Mouse (Mus musculus): ENCODE measurements around the gene Stxbp1. TPM values are rescaled to one million over a fixed set of nuclear protein-coding genes. Genes with fewer than 3 reads are reported as not detected.
"Not testable (repeated sequence)": the region's sequence is repeated elsewhere in the genome, so short reads cannot be mapped to it uniquely, and the experiment has no call there.

Gene Stxbp1
- total and polyA plus RNA-seq, 3 experiments: 3.3 to 13.7 (median 6.1) TPM

GRCm38 (mm10) chr2:32859010-32859621, 12.1 kb upstream of the Stxbp1 start:
- TF ChIP-seq POLR2AphosphoS5 (IDR thresholded peaks at IDR 0.05; ENCODE audit: insufficient replicate concordance, low read depth, low read length): no peak
- TF ChIP-seq TAL1 (conservative IDR thresholded peaks at IDR 0.05; ENCODE audit: low read depth, low read length): no peak
- no peak for TF ChIP-seq GATA2 (IDR thresholded peaks at IDR 0.05; ENCODE audit: borderline replicate concordance, low read depth, low read length)
- peak; percentile 93 for TF ChIP-seq CTCF (IDR thresholded peaks at IDR 0.05; ENCODE audit: low read depth, low read length)
- no peak for TF ChIP-seq GATA1 (IDR thresholded peaks at IDR 0.05; ENCODE audit: borderline replicate concordance, low read length)
- Histone ChIP-seq H3K27me3 (ENCODE audit: insufficient read depth, low read length) (peaks cover 33% of the 10 kb centered on the region), H3K4me3 (ENCODE audit: low read depth, low read length) (no peak overlapping the region), H3K9me3 (replicated peaks) (no peaks in the 10 kb centered on the region), H3K4me1 (ENCODE audit: insufficient read depth, low read depth, low read length) (peaks cover 9% of the 10 kb centered on the region; the same call in 1 of the 2 replicates), H3K36me3 (replicated peaks) (no peaks in the 10 kb centered on the region)
- ATAC-seq (ENCODE audit: extremely low read depth, insufficient number of reproducible peaks, low FRiP score, poor library complexity, severe bottlenecking) (no peak), DNase-seq (ENCODE audit: low spot score) (peak; percentile 38)

GRCm38 (mm10) chr2:32857584-32857983, 10.5 kb upstream of the Stxbp1 start:
- Histone ChIP-seq H3K4me3 (ENCODE audit: low read depth, low read length) (no peak overlapping the region), H3K4me1 (ENCODE audit: insufficient read depth, low read depth, low read length) (peaks cover 11% of the 10 kb centered on the region; the same call in 1 of the 2 replicates), H3K36me3 (replicated peaks) (no peaks in the 10 kb centered on the region), H3K9me3 (replicated peaks) (no peaks in the 10 kb centered on the region), H3K27me3 (ENCODE audit: insufficient read depth, low read length) (peaks cover 34% of the 10 kb centered on the region)
- ATAC-seq (ENCODE audit: extremely low read depth, insufficient number of reproducible peaks, low FRiP score, poor library complexity, severe bottlenecking): 0 out of 2 replicates have a peak, but pooled peaks have one; percentile 15
- peak; percentile 63 for DNase-seq (ENCODE audit: low spot score)
- TF ChIP-seq CTCF (IDR thresholded peaks at IDR 0.05; ENCODE audit: low read depth, low read length) (peak; percentile 90), GATA1 (IDR thresholded peaks at IDR 0.05; ENCODE audit: borderline replicate concordance, low read length) (no peak), GATA2 (IDR thresholded peaks at IDR 0.05; ENCODE audit: borderline replicate concordance, low read depth, low read length) (no peak), POLR2AphosphoS5 (IDR thresholded peaks at IDR 0.05; ENCODE audit: insufficient replicate concordance, low read depth, low read length) (no peak), TAL1 (conservative IDR thresholded peaks at IDR 0.05; ENCODE audit: low read depth, low read length) (no peak)

GRCm38 (mm10) chr2:32855790-32856465, 8.9 kb upstream of the Stxbp1 start:
- no peak for TF ChIP-seq TAL1 (conservative IDR thresholded peaks at IDR 0.05; ENCODE audit: low read depth, low read length)
- TF ChIP-seq GATA1 (IDR thresholded peaks at IDR 0.05; ENCODE audit: borderline replicate concordance, low read length): no peak
- no peak for TF ChIP-seq GATA2 (IDR thresholded peaks at IDR 0.05; ENCODE audit: borderline replicate concordance, low read depth, low read length)
- no peak for TF ChIP-seq CTCF (IDR thresholded peaks at IDR 0.05; ENCODE audit: low read depth, low read length)
- TF ChIP-seq POLR2AphosphoS5 (IDR thresholded peaks at IDR 0.05; ENCODE audit: insufficient replicate concordance, low read depth, low read length): no peak
- no peaks in the 10 kb centered on the region for H3K9me3 ChIP-seq (replicated peaks)
- H3K4me1 ChIP-seq (ENCODE audit: insufficient read depth, low read depth, low read length): peaks cover 15% of the 10 kb centered on the region
- H3K36me3 ChIP-seq (replicated peaks): no peaks in the 10 kb centered on the region
- peaks cover 43% of the 10 kb centered on the region for H3K27me3 ChIP-seq (ENCODE audit: insufficient read depth, low read length)
- H3K4me3 ChIP-seq (ENCODE audit: low read depth, low read length): no peak overlapping the region
- ATAC-seq (ENCODE audit: extremely low read depth, insufficient number of reproducible peaks, low FRiP score, poor library complexity, severe bottlenecking) (no peak), DNase-seq (ENCODE audit: low spot score) (no peak)

DNA sequence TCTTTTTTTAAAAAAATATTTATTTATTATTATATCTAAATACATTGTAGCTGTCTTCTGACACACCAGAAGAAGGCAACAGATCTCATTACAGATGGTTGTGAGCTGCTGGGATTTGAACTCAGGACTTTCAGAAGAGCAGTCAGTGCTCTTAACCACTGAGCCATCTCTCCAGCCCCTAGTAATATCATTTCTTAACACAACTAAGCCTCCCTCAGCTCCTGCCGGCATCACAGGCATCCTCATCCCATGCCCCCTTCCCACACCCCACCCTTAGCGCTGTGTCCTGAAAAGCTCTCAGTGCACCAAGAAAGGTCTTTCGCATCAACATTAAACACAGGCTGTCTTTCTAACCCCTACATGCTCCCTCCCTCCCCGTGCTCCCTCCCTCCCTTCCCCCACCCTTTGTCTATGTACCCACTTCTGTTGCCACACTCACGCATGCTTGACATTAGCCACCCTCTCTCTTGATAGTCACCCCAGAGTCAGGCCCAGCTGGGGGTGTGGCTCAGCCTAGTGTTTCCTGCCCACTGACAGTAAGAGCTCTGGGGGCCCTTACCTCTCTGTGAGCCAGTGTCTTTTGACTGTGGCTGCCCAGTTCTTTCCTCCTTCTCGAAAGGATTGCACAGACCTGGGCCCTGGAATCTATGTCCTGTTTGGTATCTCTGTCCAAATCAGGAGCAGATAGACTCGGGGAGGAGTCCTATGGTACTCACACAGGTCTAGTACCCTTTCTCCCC, 8.2 kb upstream of the Stxbp1 start:
- ATAC-seq (ENCODE audit: extremely low read depth, insufficient number of reproducible peaks, low FRiP score, poor library complexity, severe bottlenecking) (no peak), DNase-seq (ENCODE audit: low spot score) (no peak)
- Histone ChIP-seq H3K4me3 (ENCODE audit: low read depth, low read length) (no peak overlapping the region), H3K4me1 (ENCODE audit: insufficient read depth, low read depth, low read length) (peaks cover 15% of the 10 kb centered on the region), H3K27me3 (ENCODE audit: insufficient read depth, low read length) (peaks cover 38% of the 10 kb centered on the region), H3K9me3 (replicated peaks) (no peaks in the 10 kb centered on the region), H3K36me3 (replicated peaks) (no peaks in the 10 kb centered on the region)
- TF ChIP-seq GATA1 (IDR thresholded peaks at IDR 0.05; ENCODE audit: borderline replicate concordance, low read length) (no peak), GATA2 (IDR thresholded peaks at IDR 0.05; ENCODE audit: borderline replicate concordance, low read depth, low read length) (no peak), CTCF (IDR thresholded peaks at IDR 0.05; ENCODE audit: low read depth, low read length) (no peak), POLR2AphosphoS5 (IDR thresholded peaks at IDR 0.05; ENCODE audit: insufficient replicate concordance, low read depth, low read length) (no peak), TAL1 (conservative IDR thresholded peaks at IDR 0.05; ENCODE audit: low read depth, low read length) (no peak)

DNA sequence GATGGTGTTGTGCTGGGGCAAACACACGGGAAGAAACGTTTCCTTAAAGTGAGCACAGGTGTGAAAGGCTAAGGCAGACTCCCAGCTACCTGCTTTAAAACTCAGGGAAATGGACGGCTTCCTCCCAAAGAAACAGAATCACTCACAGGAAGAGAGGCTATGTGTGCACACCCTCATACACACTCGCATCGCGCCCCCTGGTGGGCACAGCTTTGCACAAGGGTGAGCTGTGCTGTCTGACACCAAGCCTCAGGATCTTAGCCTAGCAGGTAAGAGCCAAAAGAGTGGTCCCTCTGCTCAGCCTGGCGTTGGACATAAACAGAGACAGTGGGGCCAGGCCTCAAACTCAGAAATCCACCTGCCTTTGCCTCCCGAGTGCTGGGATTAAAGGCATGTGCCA, 7.2 kb upstream of the Stxbp1 start:
- TF ChIP-seq GATA1 (IDR thresholded peaks at IDR 0.05; ENCODE audit: borderline replicate concordance, low read length): no peak
- TF ChIP-seq GATA2 (IDR thresholded peaks at IDR 0.05; ENCODE audit: borderline replicate concordance, low read depth, low read length): no peak
- TF ChIP-seq CTCF (IDR thresholded peaks at IDR 0.05; ENCODE audit: low read depth, low read length): peak; percentile 84
- TF ChIP-seq POLR2AphosphoS5 (IDR thresholded peaks at IDR 0.05; ENCODE audit: insufficient replicate concordance, low read depth, low read length): no peak
- ATAC-seq (ENCODE audit: extremely low read depth, insufficient number of reproducible peaks, low FRiP score, poor library complexity, severe bottlenecking) (peak; percentile 34; the same call in 1 of the 2 replicates), DNase-seq (ENCODE audit: low spot score) (peak; percentile 72)
- Histone ChIP-seq H3K4me1 (ENCODE audit: insufficient read depth, low read depth, low read length) (peaks cover 15% of the 10 kb centered on the region), H3K27me3 (ENCODE audit: insufficient read depth, low read length) (peaks cover 34% of the 10 kb centered on the region), H3K36me3 (replicated peaks) (no peaks in the 10 kb centered on the region), H3K4me3 (ENCODE audit: low read depth, low read length) (no peak overlapping the region), H3K9me3 (replicated peaks) (no peaks in the 10 kb centered on the region)

DNA sequence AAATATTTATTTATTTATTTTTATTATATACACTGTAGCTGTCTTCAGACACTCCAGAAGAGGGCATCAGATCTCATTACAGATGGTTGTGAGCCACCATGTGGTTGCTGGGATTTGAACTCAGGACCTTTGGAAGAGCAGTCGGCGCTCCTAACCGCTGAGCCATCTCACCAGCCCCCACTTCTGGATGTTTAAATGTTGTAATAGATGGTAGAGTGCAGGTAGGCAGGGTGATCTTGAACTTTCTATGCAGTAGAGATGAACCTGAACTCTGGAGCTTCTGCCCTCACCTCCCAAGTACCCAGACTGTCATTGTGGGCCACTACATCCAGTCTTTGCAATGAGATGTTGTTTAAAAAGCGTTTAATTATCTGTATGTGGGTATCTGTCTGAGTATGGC, 6.7 kb upstream of the Stxbp1 start:
- not testable (repeated sequence) for ATAC-seq (ENCODE audit: extremely low read depth, insufficient number of reproducible peaks, low FRiP score, poor library complexity, severe bottlenecking); H3K4me3 ChIP-seq (ENCODE audit: low read depth, low read length)

More for the DNA sequence above, 6.7 kb upstream of the Stxbp1 start:
- not testable (repeated sequence) for H3K9me3 ChIP-seq (replicated peaks); DNase-seq (ENCODE audit: low spot score); H3K36me3 ChIP-seq (replicated peaks)
- Histone ChIP-seq H3K4me1 (ENCODE audit: insufficient read depth, low read depth, low read length) (peaks cover 15% of the 10 kb centered on the region), H3K27me3 (ENCODE audit: insufficient read depth, low read length) (peaks cover 32% of the 10 kb centered on the region)

Measured in G1E (cell line).